Mouse (Mus musculus): ENCODE measurements around the gene S100a10. TPM values are rescaled to one million over a fixed set of nuclear protein-coding genes. Genes with fewer than 3 reads are reported as not detected.
"Not testable (repeated sequence)": the region's sequence is repeated elsewhere in the genome, so short reads cannot be mapped to it uniquely, and the experiment has no call there.

The S100a10 gene
- polyA plus RNA-seq, 1 experiment from 2014 or later = 121 TPM

DNA sequence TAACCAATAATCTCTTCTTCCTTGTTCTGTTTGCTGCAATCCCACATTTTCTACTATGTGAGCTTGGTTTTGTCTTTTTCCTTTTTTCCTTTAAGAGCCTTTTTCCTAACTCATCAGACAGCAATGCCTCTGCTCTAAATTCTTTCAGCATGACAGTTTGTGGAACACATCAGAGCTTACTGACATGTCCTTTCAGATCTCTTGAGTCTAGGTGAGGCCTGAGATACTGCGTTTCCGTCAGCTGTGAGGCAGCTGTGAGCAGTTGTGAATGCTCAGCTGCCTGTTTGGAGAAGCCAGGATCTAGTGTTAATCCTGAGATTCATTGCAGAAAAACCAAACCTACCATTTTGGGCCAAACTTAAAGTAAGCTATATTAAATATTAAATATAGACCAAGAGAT, 16.4 kb upstream of the S100a10 start:
- ATAC-seq = no peak
- 88% methylated on average over 2 of the region's 2 CpGs for WGBS
- Histone ChIP-seq H3K9ac (ENCODE audit: low read length) (no peak overlapping the region), H3K27ac (ENCODE audit: low read depth, low read length) (no peak overlapping the region), H3K9me3 (replicated peaks; ENCODE audit: control insufficient read depth, low read length) (no peaks in the 10 kb centered on the region), H3K4me1 (ENCODE audit: control insufficient read depth, insufficient read depth, low read length) (no peaks in the 10 kb centered on the region), H3K27me3 (replicated peaks; ENCODE audit: control insufficient read depth, insufficient read depth, low read length) (no peaks in the 10 kb centered on the region), H3K36me3 (ENCODE audit: control insufficient read depth, insufficient read depth, low read length) (no peaks in the 10 kb centered on the region), H3K4me2 (ENCODE audit: low read length) (no peak overlapping the region), H3K4me3 (ENCODE audit: low read depth, low read length) (no peak overlapping the region)
- DNase-seq (ENCODE audit: low spot score) = no peak

DNA sequence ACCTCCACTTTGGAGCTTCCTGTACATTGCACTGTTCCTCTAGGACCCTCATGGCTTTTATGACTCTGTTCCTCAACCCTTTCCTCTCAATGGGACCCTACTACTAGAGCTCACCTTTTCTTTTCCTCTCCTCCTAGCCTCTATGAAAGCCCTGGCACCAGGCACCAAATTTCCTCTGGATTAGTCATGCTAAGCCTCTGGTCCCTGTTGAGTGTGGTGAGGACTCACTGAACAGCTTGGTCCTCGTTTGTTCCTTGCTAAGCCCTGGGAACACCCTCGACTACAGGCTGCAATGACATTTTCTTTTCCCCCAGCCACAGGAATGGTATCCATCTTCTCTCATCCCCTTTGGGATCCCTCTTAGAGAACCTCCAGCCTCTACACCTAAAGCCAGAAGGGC, 13.4 kb upstream of the S100a10 start:
- no peaks in the 10 kb centered on the region for H3K4me1 ChIP-seq (ENCODE audit: control insufficient read depth, insufficient read depth, low read length)
- 78% methylated on average over 2 of the region's 2 CpGs for WGBS
- no peaks in the 10 kb centered on the region for H3K9me3 ChIP-seq (replicated peaks; ENCODE audit: control insufficient read depth, low read length)
- H3K4me2 ChIP-seq (ENCODE audit: low read length) = no peak overlapping the region
- H3K9ac ChIP-seq (ENCODE audit: low read length) = no peak overlapping the region
- no peak overlapping the region for H3K27ac ChIP-seq (ENCODE audit: low read depth, low read length)
- DNase-seq (ENCODE audit: low spot score) (no peak), ATAC-seq (no peak)
- no peaks in the 10 kb centered on the region for H3K36me3 ChIP-seq (ENCODE audit: control insufficient read depth, insufficient read depth, low read length)
- no peak overlapping the region for H3K4me3 ChIP-seq (ENCODE audit: low read depth, low read length)
- H3K27me3 ChIP-seq (replicated peaks; ENCODE audit: control insufficient read depth, insufficient read depth, low read length) = no peaks in the 10 kb centered on the region

DNA sequence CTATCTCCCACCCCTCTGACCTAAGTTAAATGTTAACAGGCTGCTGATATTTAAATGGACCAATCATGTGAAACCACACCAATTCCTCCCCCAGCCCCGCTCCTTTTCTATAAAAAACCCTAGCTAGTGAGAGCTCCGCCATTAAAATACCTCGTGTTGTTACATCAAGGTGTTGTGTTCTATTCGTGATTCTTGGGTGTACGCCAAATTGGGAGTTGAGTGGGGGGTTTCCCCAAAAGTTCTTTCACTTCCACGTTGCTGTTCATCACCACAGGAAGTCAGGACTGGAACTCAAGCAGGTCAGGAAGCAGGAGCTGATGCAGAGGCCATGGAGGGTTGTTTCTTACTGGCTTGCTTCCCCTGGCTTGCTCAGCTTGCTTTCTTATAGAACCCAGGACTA, 10.7 kb upstream of the S100a10 start:
- H3K36me3 ChIP-seq (ENCODE audit: control insufficient read depth, insufficient read depth, low read length); H3K4me2 ChIP-seq (ENCODE audit: low read length); H3K27me3 ChIP-seq (replicated peaks; ENCODE audit: control insufficient read depth, insufficient read depth, low read length); H3K27ac ChIP-seq (ENCODE audit: low read depth, low read length); H3K4me3 ChIP-seq (ENCODE audit: low read depth, low read length); ATAC-seq; H3K9me3 ChIP-seq (replicated peaks; ENCODE audit: control insufficient read depth, low read length); H3K9ac ChIP-seq (ENCODE audit: low read length); DNase-seq (ENCODE audit: low spot score); H3K4me1 ChIP-seq (ENCODE audit: control insufficient read depth, insufficient read depth, low read length): not testable (repeated sequence)
- 78% methylated on average over 6 of the region's 6 CpGs for WGBS

DNA sequence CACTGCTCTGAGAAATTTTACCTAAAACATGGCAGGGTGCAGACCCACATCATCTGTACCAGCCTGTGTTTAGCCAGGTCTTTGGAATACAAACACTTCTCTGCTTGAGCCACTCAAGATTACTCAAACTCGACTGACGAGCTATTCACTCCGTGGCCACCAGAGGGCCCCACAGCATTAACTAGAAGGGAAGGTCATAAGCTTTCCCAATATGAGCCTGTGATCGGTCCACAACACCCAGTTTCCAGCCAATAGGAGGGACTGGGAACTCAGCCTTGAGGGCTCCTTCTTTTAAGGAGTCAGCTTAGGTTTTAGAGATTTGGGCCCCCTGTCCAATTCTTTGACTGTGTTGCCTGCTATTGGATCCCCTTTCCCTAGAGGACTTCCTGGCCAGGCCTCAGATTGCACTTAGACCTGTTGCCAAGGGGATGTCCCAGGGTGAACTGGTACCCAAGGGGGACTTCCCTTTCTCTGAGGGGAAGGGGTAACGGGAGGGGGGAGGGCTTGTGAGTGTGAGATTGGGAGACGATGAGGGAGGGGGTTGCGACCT, 7.7 kb upstream of the S100a10 start:
- H3K4me2 ChIP-seq (ENCODE audit: low read length) = no peak overlapping the region
- H3K36me3 ChIP-seq (ENCODE audit: control insufficient read depth, insufficient read depth, low read length) = no peaks in the 10 kb centered on the region
- H3K27me3 ChIP-seq (replicated peaks; ENCODE audit: control insufficient read depth, insufficient read depth, low read length) = no peaks in the 10 kb centered on the region
- H3K4me1 ChIP-seq (ENCODE audit: control insufficient read depth, insufficient read depth, low read length) = no peaks in the 10 kb centered on the region
- DNase-seq (ENCODE audit: low spot score) = peak; percentile 80
- no peak overlapping the region for H3K27ac ChIP-seq (ENCODE audit: low read depth, low read length)
- peak; percentile 48; the same call in 1 of the 2 replicates for ATAC-seq
- no peaks in the 10 kb centered on the region for H3K9me3 ChIP-seq (replicated peaks; ENCODE audit: control insufficient read depth, low read length)
- H3K9ac ChIP-seq (ENCODE audit: low read length) = no peak overlapping the region
- H3K4me3 ChIP-seq (ENCODE audit: low read depth, low read length) = no peak overlapping the region
- 30% methylated on average over 7 of the region's 7 CpGs for WGBS

DNA sequence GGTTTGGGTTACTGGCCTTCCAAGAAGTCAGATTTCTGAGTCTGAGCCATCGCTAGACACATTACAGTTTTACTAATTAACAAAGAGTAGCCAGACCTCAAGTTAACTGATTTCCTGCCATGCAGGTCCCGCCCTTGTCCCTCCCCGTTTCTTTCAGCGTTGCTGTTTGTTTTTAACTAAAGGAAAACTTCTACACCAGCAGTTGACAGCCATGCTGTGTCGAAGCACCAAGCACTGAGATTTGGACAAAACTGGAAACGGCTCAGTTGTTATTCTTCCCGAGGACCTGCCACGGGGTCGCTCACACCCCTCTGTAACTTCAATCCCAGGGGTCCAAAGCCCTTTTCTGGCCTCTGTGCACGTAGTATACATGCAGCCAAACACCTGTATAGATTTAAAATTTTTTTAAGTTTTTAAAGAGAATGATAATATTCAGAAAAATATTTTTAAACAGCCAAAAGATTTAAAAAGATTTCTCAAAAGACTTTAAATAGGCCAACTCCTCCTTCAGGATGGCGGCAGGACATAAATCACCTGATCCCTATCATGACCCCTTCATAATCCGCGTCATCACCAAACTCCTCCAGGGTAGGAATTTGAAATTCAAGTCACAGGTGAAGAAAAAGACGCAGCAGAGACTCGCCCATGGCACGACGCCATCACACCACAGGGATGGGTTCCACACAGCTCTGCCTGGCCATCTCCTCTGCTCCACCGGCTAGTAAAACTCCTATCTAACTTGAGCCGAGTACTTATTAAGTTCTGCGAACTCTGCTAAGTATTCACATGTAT, 6.9 kb upstream of the S100a10 start:
- Histone ChIP-seq H3K27ac (ENCODE audit: low read depth, low read length) (no peak overlapping the region), H3K4me3 (ENCODE audit: low read depth, low read length) (no peak overlapping the region), H3K27me3 (replicated peaks; ENCODE audit: control insufficient read depth, insufficient read depth, low read length) (no peaks in the 10 kb centered on the region), H3K4me2 (ENCODE audit: low read length) (no peak overlapping the region), H3K9me3 (replicated peaks; ENCODE audit: control insufficient read depth, low read length) (no peaks in the 10 kb centered on the region), H3K36me3 (ENCODE audit: control insufficient read depth, insufficient read depth, low read length) (no peaks in the 10 kb centered on the region), H3K9ac (ENCODE audit: low read length) (no peak overlapping the region), H3K4me1 (ENCODE audit: control insufficient read depth, insufficient read depth, low read length) (no peaks in the 10 kb centered on the region)
- ATAC-seq (no peak), DNase-seq (ENCODE audit: low spot score) (no peak)
- WGBS = 77% methylated on average over 20 of the region's 20 CpGs

DNA sequence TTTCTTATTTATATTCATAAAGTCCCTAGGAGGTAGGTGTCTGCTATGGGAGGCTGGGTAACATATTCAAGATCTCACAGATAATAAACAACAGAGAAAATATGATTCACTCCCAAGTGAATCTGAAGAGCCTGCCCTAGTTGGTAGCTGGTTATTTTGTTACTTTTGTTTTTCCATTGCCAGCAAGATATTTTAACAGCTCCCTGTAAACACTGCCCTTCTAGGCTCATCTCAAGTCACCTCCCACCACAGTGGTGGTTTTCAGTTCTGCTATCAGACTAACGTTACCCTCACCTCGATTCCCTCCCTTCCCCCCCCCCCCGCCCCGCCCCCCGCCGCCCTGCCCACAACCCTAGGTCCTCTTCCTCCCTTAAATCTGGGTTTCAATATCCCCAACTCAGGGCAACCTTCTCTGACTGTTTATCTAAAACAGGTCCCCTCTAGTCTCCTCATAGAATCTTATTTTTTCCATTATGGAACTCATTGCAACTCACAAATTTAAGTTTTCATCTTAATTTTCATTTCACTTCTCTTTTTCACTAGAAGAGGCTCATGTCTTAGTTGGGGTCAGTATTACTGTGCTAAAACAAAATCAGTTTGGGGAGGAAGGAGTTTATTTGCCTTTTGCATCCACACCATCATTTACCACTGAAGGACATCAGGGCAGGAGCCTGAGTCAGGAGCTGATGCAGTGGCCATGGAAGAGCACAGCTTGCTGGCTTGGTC, 6.2 kb upstream of the S100a10 start:
- no peaks in the 10 kb centered on the region for H3K9me3 ChIP-seq (replicated peaks; ENCODE audit: control insufficient read depth, low read length)
- H3K9ac ChIP-seq (ENCODE audit: low read length) = no peak overlapping the region
- 76% methylated on average over 6 of the region's 6 CpGs for WGBS
- no peaks in the 10 kb centered on the region for H3K36me3 ChIP-seq (ENCODE audit: control insufficient read depth, insufficient read depth, low read length)
- H3K4me3 ChIP-seq (ENCODE audit: low read depth, low read length) = no peak overlapping the region
- H3K27me3 ChIP-seq (replicated peaks; ENCODE audit: control insufficient read depth, insufficient read depth, low read length) = no peaks in the 10 kb centered on the region
- no peak for ATAC-seq
- H3K4me1 ChIP-seq (ENCODE audit: control insufficient read depth, insufficient read depth, low read length) = no peaks in the 10 kb centered on the region
- H3K27ac ChIP-seq (ENCODE audit: low read depth, low read length) = no peak overlapping the region
- no peak for DNase-seq (ENCODE audit: low spot score)
- H3K4me2 ChIP-seq (ENCODE audit: low read length) = no peak overlapping the region

DNA sequence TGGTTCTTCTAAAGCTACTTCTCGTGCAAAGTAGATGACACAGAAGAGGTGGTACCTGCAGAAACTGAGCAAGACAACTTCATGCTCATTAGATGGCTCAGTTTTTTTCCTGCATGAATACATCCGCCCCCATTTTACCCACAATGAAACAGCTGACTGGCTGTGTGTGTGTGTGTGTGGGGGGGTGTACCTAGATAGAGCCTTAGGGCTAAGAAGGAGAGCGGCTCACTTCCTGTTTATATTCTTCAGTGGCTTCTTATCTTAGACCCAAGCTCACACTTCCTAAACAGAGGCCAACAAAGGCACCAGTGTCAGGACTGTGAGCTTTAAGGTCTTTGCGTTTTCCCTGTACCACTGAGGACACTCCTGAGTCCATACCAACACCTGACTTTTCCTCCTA, 4.9 kb upstream of the S100a10 start:
- H3K4me3 ChIP-seq (ENCODE audit: low read depth, low read length) = no peak overlapping the region
- no peak for DNase-seq (ENCODE audit: low spot score)
- H3K4me2 ChIP-seq (ENCODE audit: low read length) = no peak overlapping the region
- H3K27me3 ChIP-seq (replicated peaks; ENCODE audit: control insufficient read depth, insufficient read depth, low read length) = no peaks in the 10 kb centered on the region
- H3K27ac ChIP-seq (ENCODE audit: low read depth, low read length) = no peak overlapping the region
- ATAC-seq = no peak
- H3K9ac ChIP-seq (ENCODE audit: low read length) = no peak overlapping the region
- no peaks in the 10 kb centered on the region for H3K4me1 ChIP-seq (ENCODE audit: control insufficient read depth, insufficient read depth, low read length)
- 91% methylated on average over 4 of the region's 4 CpGs for WGBS
- no peaks in the 10 kb centered on the region for H3K9me3 ChIP-seq (replicated peaks; ENCODE audit: control insufficient read depth, low read length)
- no peaks in the 10 kb centered on the region for H3K36me3 ChIP-seq (ENCODE audit: control insufficient read depth, insufficient read depth, low read length)

DNA sequence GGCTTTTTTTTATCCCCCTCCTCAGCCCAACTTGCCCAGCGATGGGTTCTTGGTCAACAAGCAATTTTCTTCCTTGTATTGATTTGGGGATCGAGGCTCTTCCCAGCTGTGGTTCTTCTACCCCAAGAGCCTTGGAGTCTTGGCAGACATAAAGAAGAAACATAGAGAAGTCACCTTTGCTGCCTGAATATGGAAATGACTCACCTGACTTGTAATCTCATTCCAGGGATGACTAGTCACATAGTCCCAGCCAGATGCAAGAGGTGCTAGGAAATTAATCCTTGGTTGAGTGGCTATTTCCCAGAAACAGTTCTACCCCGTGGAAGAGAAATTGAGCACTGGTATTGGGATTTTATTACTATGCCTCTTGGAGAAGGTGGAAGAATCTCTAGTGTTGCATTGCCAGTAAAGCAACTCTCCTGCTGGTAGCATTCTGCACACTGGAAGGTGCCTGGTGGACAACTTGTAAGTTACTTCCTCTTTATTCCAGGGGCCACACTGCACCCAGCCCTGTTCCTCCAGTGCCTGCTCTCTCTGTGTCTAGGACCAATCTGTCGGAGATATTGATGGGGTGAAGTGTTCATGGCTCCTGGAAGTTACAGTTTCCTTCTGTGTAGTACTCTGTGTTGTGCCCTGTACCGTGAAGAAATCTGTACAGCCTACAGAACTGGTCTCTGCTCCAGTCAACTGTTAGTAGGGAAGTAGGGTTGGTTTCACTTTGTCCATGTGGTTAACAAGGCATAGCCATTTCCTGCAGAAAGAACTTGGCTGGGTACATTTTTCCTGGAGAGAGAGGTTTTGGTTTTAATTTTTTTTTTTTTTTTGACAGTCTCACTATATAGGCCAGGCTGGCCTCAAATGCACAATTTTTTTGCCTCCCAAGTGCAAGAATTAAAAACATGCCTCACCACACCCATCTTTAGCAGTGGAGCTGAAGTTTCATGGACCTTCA, 2.7 kb upstream of the S100a10 start:
- Histone ChIP-seq H3K27ac (ENCODE audit: low read depth, low read length) (no peak overlapping the region), H3K36me3 (ENCODE audit: control insufficient read depth, insufficient read depth, low read length) (no peaks in the 10 kb centered on the region), H3K27me3 (replicated peaks; ENCODE audit: control insufficient read depth, insufficient read depth, low read length) (no peaks in the 10 kb centered on the region), H3K4me2 (ENCODE audit: low read length) (no peak overlapping the region), H3K4me3 (ENCODE audit: low read depth, low read length) (no peak overlapping the region), H3K4me1 (ENCODE audit: control insufficient read depth, insufficient read depth, low read length) (no peaks in the 10 kb centered on the region), H3K9ac (ENCODE audit: low read length) (no peak overlapping the region), H3K9me3 (replicated peaks; ENCODE audit: control insufficient read depth, low read length) (no peaks in the 10 kb centered on the region)
- WGBS = 88% methylated on average over 5 of the region's 5 CpGs
- no peak for DNase-seq (ENCODE audit: low spot score)
- ATAC-seq = no peak

All from forebrain, embryonic 14.5 days (tissue).